Mouse (Mus musculus) intestine, embryonic 14.5 days (tissue): Measurements from ENCODE around the gene Tmem30a. TPM values are rescaled to one million over a fixed set of nuclear protein-coding genes. Genes with fewer than 3 reads are reported as not detected.

Experiments
- ATAC-seq: fragments of 200-750 bp; cut with Nextera tagmentation; replicated peaks from 2 replicates; pipeline ENCODE4 v1.8.0; 2017; ENCODE audit warnings: low read depth, moderate number of reproducible peaks, moderate TSS enrichment, moderate library complexity; ENCODE audit not compliant: low FRiP score, low TSS enrichment
- DNase-seq: peaks from one replicate; pipeline ENCODE4 v3.0.0-alpha.2; 2018; ENCODE audit warnings: low spot score
- H3K27ac ChIP-seq: fragments of 300-500 bp; sonication (generic); 2 replicates; pipeline ENCODE4 v1.5.1; 2014; ENCODE audit warnings: low read depth, mild to moderate bottlenecking, control low read depth
- H3K27me3 ChIP-seq: fragments of 300-500 bp; sonication (generic); replicated peaks from 2 replicates; pipeline ENCODE4 v1.6.1; 2014; ENCODE audit warnings: low read length, control low read depth; ENCODE audit not compliant: control insufficient read depth, insufficient read depth
- H3K36me3 ChIP-seq: fragments of 300-500 bp; sonication (generic); 2 replicates; pipeline ENCODE4 v1.6.1; 2014; ENCODE audit warnings: low read length, control low read depth; ENCODE audit not compliant: control insufficient read depth, insufficient read depth
- H3K4me1 ChIP-seq: fragments of 300-500 bp; sonication (generic); replicated peaks from 2 replicates; pipeline ENCODE4 v1.6.1; 2014; ENCODE audit warnings: low read length, control low read depth, mixed read lengths; ENCODE audit not compliant: control insufficient read depth, insufficient read depth
- H3K4me2 ChIP-seq: fragments of 300-500 bp; sonication (generic); 2 replicates; pipeline ENCODE4 v1.6.1; 2014; ENCODE audit warnings: low read length
- H3K4me3 ChIP-seq: fragments of 300-500 bp; sonication (generic); 2 replicates; pipeline ENCODE4 v1.5.1; 2014; ENCODE audit warnings: low read depth, low read length, control low read depth, mixed read lengths
- H3K9ac ChIP-seq: fragments of 300-500 bp; sonication (generic); 2 replicates; pipeline ENCODE4 v1.6.1; 2014; ENCODE audit warnings: mild to moderate bottlenecking, low read length
- H3K9me3 ChIP-seq: fragments of 300-500 bp; sonication (generic); 2 replicates; pipeline ENCODE4 v1.6.1; 2016; ENCODE audit warnings: low read length, control low read depth; ENCODE audit not compliant: control insufficient read depth
- WGBS: fragments of 180-500 bp; shearing (Covaris S2); extraction: QIAGEN DNeasy Blood & Tissue Kit; methylation state at CpG from one replicate; pipeline ENCODE4 v1.1.7; 2014; 5-methylcytosine and 5-hydroxymethylcytosine counted together
- polyA plus RNA-seq: library from polyadenylated mRNA; unstranded; fragments of >200 nt; fragmentation: Nextera tagmentation; extraction: Ambion mirVana; gene quantifications from 2 replicates; pipeline ENCODE4 v1.2.1, GENCODE M21; 2014

Gene Tmem30a
- polyA plus RNA-seq, 1 experiment from 2014 or later, result 63.3 TPM

GRCm38 (mm10) chr9:79779354-79779753 lies 14.0 kb downstream of the Tmem30a start:
- H3K4me2 ChIP-seq, result no peak overlapping the region
- ATAC-seq (no peak), DNase-seq (no peak)
- H3K4me3 ChIP-seq, result no peak overlapping the region
- H3K4me1 ChIP-seq, result no peaks in the 10 kb centered on the region
- H3K36me3 ChIP-seq, result peaks cover 22% of the 10 kb centered on the region
- H3K27ac ChIP-seq, result no peak overlapping the region
- H3K9ac ChIP-seq, result no peak overlapping the region
- WGBS, result 79% methylated on average over 2 of the region's 2 CpGs
- H3K9me3 ChIP-seq, result no peaks in the 10 kb centered on the region
- H3K27me3 ChIP-seq, result no peaks in the 10 kb centered on the region

DNA sequence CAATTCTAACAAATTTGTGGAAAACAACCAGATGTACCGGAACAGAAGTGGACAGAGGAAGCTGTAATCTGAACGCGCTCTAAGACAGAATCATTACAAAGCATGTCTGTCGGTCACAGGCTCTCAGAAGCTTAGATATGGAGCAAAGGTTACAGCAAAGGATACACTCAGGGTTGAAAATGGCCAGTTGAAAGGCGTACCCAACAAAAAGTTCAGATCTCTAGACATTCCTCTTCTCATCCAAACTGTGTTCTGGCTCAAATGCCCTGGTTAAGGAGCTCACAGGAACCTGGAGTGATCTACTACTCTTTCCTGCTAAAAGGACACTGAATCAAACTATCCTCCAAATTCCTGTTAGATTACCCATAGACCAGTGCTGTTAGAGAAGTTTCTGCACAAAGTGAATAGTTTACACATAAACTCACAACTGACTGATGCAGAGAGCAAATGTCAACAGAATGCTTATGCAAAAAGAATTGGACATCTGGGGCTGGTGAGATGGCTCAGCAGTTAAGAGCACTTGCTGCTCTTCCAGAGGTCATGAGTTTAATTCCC lies 26.2 kb downstream of the Tmem30a start:
- H3K27me3 ChIP-seq, result no peaks in the 10 kb centered on the region
- 92% methylated on average over 5 of the region's 5 CpGs for WGBS
- no peak overlapping the region for H3K9ac ChIP-seq
- H3K36me3 ChIP-seq, result peaks cover 14% of the 10 kb centered on the region
- no peak for ATAC-seq
- H3K9me3 ChIP-seq, result no peaks in the 10 kb centered on the region
- H3K27ac ChIP-seq, result no peak overlapping the region
- no peaks in the 10 kb centered on the region for H3K4me1 ChIP-seq
- no peak overlapping the region for H3K4me2 ChIP-seq
- no peak for DNase-seq
- H3K4me3 ChIP-seq, result no peak overlapping the region

DNA sequence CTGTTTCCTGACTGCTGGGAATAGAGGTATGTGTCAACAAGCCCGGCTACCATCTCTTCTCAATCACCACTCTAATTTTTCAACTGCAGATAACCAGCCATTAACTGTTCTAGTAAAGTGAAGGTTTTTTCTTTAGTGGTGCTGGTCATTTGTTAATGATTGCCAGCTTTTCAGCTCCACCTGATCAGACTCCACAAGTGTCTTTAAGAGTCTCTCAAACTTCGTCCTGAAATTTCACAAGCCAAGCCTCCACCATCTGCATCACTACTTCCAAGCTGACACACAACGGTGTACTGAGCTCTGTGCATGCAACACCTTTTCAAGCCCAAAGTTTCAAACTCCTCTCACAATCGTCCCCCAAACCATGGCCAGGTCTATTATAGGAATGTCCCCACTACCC lies 28.0 kb downstream of the Tmem30a start:
- H3K36me3 ChIP-seq, result 0 out of 2 replicates have a peak, but pooled peaks cover 2% of the 10 kb centered on the region
- DNase-seq (no peak), ATAC-seq (no peak)
- H3K4me1 ChIP-seq, result no peaks in the 10 kb centered on the region
- H3K9ac ChIP-seq, result no peak overlapping the region
- H3K4me2 ChIP-seq, result no peak overlapping the region
- WGBS, result 85% methylated on average over 4 of the region's 4 CpGs
- H3K4me3 ChIP-seq, result no peak overlapping the region
- H3K27me3 ChIP-seq, result no peaks in the 10 kb centered on the region
- H3K27ac ChIP-seq, result no peak overlapping the region
- no peaks in the 10 kb centered on the region for H3K9me3 ChIP-seq

DNA sequence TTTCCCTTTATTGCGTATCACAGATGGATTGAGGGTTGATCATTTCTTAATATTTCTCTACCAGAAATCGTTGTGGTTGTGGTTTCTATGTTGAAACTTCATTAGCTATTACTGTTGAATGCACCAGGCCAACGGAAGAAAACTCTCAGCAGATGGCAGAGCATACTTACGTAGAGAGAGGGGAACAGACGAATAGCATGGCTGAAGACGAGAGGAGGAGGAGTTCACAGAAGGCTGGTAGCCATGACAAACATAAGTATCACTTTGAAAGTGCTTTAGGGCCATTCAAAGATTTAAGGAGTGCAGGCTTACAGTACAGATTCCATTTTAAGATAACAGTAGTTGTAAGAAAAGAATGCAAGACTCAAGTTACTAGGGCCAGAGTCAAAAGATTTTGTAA lies 30.8 kb downstream of the Tmem30a start:
- Histone ChIP-seq H3K9ac (no peak overlapping the region), H3K36me3 (peaks cover 4% of the 10 kb centered on the region), H3K4me2 (no peak overlapping the region), H3K4me3 (no peak overlapping the region), H3K9me3 (no peaks in the 10 kb centered on the region), H3K27me3 (no peaks in the 10 kb centered on the region), H3K27ac (no peak overlapping the region), H3K4me1 (peaks cover 10% of the 10 kb centered on the region)
- 79% methylated on average over 6 of the region's 6 CpGs for WGBS
- DNase-seq (no peak), ATAC-seq (no peak)

GRCm38 (mm10) chr9:79760076-79760475 lies 33.2 kb downstream of the Tmem30a start:
- peak overlapping the region; percentile 75 for H3K9ac ChIP-seq
- ATAC-seq (peak; percentile 41), DNase-seq (no peak)
- peak overlapping the region; percentile 88 for H3K4me3 ChIP-seq
- H3K36me3 ChIP-seq, result peaks cover 28% of the 10 kb centered on the region
- H3K4me2 ChIP-seq, result peak overlapping the region; percentile 98
- H3K27ac ChIP-seq, result peak overlapping the region; percentile 93
- H3K4me1 ChIP-seq, result peaks cover 10% of the 10 kb centered on the region
- H3K27me3 ChIP-seq, result no peaks in the 10 kb centered on the region
- no peaks in the 10 kb centered on the region for H3K9me3 ChIP-seq
- 5% methylated on average over 14 of the region's 14 CpGs for WGBS

DNA sequence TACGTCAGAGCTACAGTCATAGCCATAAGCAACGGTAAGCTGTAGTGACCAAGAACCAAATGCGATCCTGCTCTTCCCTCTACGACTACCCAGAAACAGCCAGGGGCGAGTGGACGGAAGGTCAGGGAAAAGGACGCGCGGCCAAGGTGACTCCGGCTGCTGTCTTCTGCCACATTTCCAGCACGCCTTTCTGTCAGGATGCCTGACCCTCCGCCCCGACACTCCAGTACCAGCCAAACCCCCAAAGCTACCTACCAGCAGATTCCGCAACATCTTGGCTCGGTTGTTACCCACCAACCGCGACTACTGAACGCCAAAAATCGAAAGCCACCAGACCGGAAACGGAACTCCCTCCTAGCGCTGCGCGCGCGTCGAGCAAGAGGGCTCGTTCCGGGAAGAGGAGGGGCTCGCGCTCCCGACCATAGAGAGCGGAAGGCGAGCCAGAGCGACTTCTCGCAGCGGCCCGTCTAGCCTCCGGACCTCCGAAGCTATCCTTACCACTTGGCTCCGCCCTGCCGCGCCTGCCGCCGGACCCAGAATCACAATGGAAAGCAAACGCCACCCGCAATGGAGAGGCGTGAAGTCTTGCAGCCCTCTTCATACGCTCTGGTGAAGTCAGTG lies 33.8 kb downstream of the Tmem30a start, which contains the start of gene Cox7a2:
Gene Cox7a2, minus strand, starts transcription at position 494 of the 621 bp plus-strand sequence.
- peak; percentile 100 for ATAC-seq
- Histone ChIP-seq H3K4me1 (peaks cover 10% of the 10 kb centered on the region), H3K4me3 (peak within 1 kb of the TSS; percentile 88), H3K27ac (peak within 1 kb of the TSS; percentile 93), H3K9ac (peak within 1 kb of the TSS; percentile 75), H3K27me3 (no peaks in the 10 kb centered on the region), H3K9me3 (no peaks in the 10 kb centered on the region), H3K4me2 (peak within 1 kb of the TSS; percentile 98), H3K36me3 (peaks cover 32% of the 10 kb centered on the region)
- DNase-seq, result peak; percentile 93
- WGBS, result under 1% methylated on average over 49 of the region's 49 CpGs

DNA sequence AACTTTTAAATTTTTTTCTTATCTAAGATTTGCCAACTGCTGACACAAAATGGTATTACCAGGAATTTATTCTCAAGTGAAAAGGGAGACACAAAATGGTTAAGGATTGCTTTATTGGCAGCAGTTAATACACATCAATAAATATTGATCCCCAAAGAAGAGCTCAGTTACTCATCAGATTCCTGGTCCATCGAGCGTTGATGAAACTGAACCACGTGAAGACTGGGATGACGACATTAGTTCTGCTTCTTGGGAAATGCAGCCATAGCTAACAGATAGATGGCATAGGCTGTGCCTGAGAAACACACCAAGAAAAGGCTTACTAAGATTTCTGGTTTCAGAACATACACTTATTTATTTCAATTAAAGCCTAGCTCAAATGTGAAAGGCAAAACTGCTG lies 38.0 kb downstream of the Tmem30a start:
- ATAC-seq (no peak), DNase-seq (no peak)
- H3K36me3 ChIP-seq, result peaks cover 52% of the 10 kb centered on the region
- no peak overlapping the region for H3K27ac ChIP-seq
- 93% methylated on average over 4 of the region's 4 CpGs for WGBS
- H3K4me1 ChIP-seq, result peaks cover 10% of the 10 kb centered on the region
- H3K27me3 ChIP-seq, result no peaks in the 10 kb centered on the region
- no peak overlapping the region for H3K9ac ChIP-seq
- no peak overlapping the region for H3K4me3 ChIP-seq
- H3K4me2 ChIP-seq, result no peak overlapping the region
- H3K9me3 ChIP-seq, result no peaks in the 10 kb centered on the region

DNA sequence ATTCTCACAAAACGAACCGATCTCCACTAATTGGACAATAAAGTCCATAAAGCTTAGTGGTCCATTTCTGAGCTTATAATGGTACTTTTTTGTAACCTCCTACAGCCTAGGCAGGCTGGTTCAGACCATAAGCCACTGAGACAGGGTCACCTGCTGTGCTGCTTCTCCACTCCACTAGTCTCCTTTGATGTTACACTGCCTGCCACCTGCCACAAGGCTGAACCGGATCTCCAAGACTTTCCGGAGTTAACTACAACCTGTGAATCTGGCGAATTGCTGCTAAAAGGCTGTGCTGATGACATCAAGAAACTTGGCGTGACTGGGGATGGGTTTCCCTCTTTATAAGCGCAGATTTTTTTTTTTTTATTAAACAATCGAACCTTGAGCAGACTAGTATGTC lies 41.5 kb downstream of the Tmem30a start:
- Histone ChIP-seq H3K4me3 (no peak overlapping the region), H3K36me3 (peaks cover 41% of the 10 kb centered on the region), H3K4me2 (no peak overlapping the region), H3K27me3 (no peaks in the 10 kb centered on the region), H3K27ac (no peak overlapping the region), H3K9me3 (no peaks in the 10 kb centered on the region), H3K4me1 (no peaks in the 10 kb centered on the region), H3K9ac (no peak overlapping the region)
- no peak for ATAC-seq
- no peak for DNase-seq
- WGBS, result 66% methylated on average over 8 of the region's 8 CpGs

DNA sequence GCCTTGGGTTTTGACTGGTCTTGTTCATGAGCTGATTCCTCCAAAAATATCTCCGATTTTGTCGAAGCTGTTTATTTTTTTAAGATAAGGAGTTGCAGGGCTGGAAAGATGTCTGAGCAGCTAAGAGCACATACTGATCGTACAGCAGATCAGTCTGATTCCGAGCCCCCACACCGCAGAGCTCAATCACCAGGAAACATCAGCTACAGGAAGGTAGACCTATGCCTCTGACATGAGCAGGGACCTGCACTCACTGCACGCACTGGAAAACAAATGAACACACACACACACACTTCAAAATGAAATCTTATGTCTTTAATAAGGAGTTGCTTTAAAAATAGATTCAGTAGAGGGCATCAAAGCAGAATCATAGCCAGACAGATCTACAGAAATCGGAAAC lies 42.6 kb downstream of the Tmem30a start:
- Histone ChIP-seq H3K27ac (no peak overlapping the region), H3K9me3 (no peaks in the 10 kb centered on the region), H3K36me3 (peaks cover 31% of the 10 kb centered on the region), H3K9ac (no peak overlapping the region), H3K4me1 (no peaks in the 10 kb centered on the region), H3K4me3 (no peak overlapping the region), H3K27me3 (no peaks in the 10 kb centered on the region), H3K4me2 (no peak overlapping the region)
- no peak for ATAC-seq
- DNase-seq, result no peak
- WGBS, result 73% methylated on average over 7 of the region's 7 CpGs
